Mouse (Mus musculus) CH12.LX (cell line): ENCODE measurements at regions not wholly inside any gene's neighbourhood (a gene's known extent, or its start where the extent isn't known, plus 50 kb on each side); places are given as distances from the start of the nearest gene placed in this dataset.

Source experiments
- DNase-seq: peaks from one replicate; pipeline ENCODE4 v3.0.0-alpha.2; 2013; ENCODE audit errors: extremely low read depth
- H3K27ac ChIP-seq: 2 replicates; pipeline ENCODE4 v1.5.1; 2012; ENCODE audit warnings: low read depth, mild to moderate bottlenecking, control low read depth, moderate library complexity; ENCODE audit not compliant: insufficient read depth
- H3K27me3 ChIP-seq: replicated peaks from 2 replicates; pipeline ENCODE3; 2012; ENCODE audit warnings: inconsistent platforms
- H3K36me3 ChIP-seq, 2 experiments: replicated peaks in 1 of 2; 2 replicates each; pipeline versions ENCODE3 to v1.6.1; 2012; ENCODE audit warnings: inconsistent platforms in 1 of 2, low read length in 1 of 2, mild to moderate bottlenecking in 1 of 2, mixed read lengths in 1 of 2, moderate library complexity in 1 of 2; ENCODE audit not compliant: control insufficient read depth in 1 of 2, insufficient read depth in 1 of 2
- H3K4me1 ChIP-seq, 2 experiments: 2 replicates each; pipeline ENCODE4 v1.6.1; 2012; ENCODE audit warnings: inconsistent platforms in 1 of 2, moderate library complexity in 1 of 2; ENCODE audit not compliant: insufficient read depth in 2 of 2, control insufficient read depth in 1 of 2
- H3K4me2 ChIP-seq: 2 replicates; pipeline ENCODE4 v1.6.1; 2012; ENCODE audit warnings: low read depth, mild to moderate bottlenecking, control low read depth; ENCODE audit not compliant: poor library complexity, insufficient read depth, severe bottlenecking
- H3K4me3 ChIP-seq, 3 experiments: fragments of 150-350 bp in 1 of 3; sonication (generic) in 1 of 3; replicated peaks in 1 of 3; 2 replicates each; pipeline versions ENCODE3 to v1.5.1; 2011 to 2012; ENCODE audit warnings: low read depth in 2 of 3, low read length in 2 of 3, mild to moderate bottlenecking in 2 of 3, moderate library complexity in 2 of 3, control low read depth in 1 of 3, improper control_type of control experiment in 1 of 3, inconsistent platforms in 1 of 3, mixed read lengths in 1 of 3; ENCODE audit not compliant: poor library complexity in 1 of 3
- H3K79me2 ChIP-seq: replicated peaks from 2 replicates; pipeline ENCODE4 v1.6.1; 2012; ENCODE audit warnings: mild to moderate bottlenecking, moderate library complexity; ENCODE audit not compliant: control insufficient read depth, poor library complexity, insufficient read depth, severe bottlenecking; ENCODE audit errors: extremely low read depth
- H3K9ac ChIP-seq: 2 replicates; pipeline ENCODE4 v1.6.1; 2012; ENCODE audit warnings: low read depth, mild to moderate bottlenecking, control low read depth, moderate library complexity; ENCODE audit not compliant: insufficient read depth
- H3K9me3 ChIP-seq: replicated peaks from 2 replicates; pipeline ENCODE3; 2012; ENCODE audit warnings: low read length, inconsistent platforms, mixed read lengths
- BHLHE40 ChIP-seq: IDR thresholded peaks from 2 replicates; pipeline ENCODE4 v1.6.1; 2011; ENCODE audit warnings: mild to moderate bottlenecking, low read depth, low read length, improper control_type of control experiment
- E2F4 ChIP-seq: IDR thresholded peaks from 2 replicates; pipeline ENCODE4 v1.6.1; 2011; ENCODE audit warnings: low read depth, low read length, improper control_type of control experiment; ENCODE audit not compliant: insufficient replicate concordance
- ELF1 ChIP-seq: IDR thresholded peaks from 2 replicates; pipeline ENCODE4 v1.6.1; 2014; ENCODE audit warnings: low read depth, mild to moderate bottlenecking, inconsistent platforms, low read length, improper control_type of control experiment
- JUND ChIP-seq: conservative IDR thresholded peaks from 2 replicates; pipeline ENCODE4 v1.6.1; 2011; ENCODE audit warnings: low read depth, low read length, improper control_type of control experiment
- MAFK ChIP-seq: IDR thresholded peaks from 2 replicates; pipeline ENCODE4 v1.6.1; 2011; ENCODE audit warnings: low read length, improper control_type of control experiment; ENCODE audit not compliant: insufficient replicate concordance
- MAZ ChIP-seq: IDR thresholded peaks from 2 replicates; pipeline ENCODE4 v1.6.1; 2012; ENCODE audit warnings: low read depth, mild to moderate bottlenecking, inconsistent platforms, low read length, improper control_type of control experiment, moderate library complexity
- MEF2A ChIP-seq: IDR thresholded peaks from 2 replicates; pipeline ENCODE4 v1.6.1; 2014; ENCODE audit warnings: low read depth, mild to moderate bottlenecking, inconsistent platforms, low read length, improper control_type of control experiment, borderline replicate concordance
- MXI1 ChIP-seq: IDR thresholded peaks from 2 replicates; pipeline ENCODE4 v1.6.1; 2011; ENCODE audit warnings: mild to moderate bottlenecking, low read depth, low read length, improper control_type of control experiment
- NRF1 ChIP-seq: IDR thresholded peaks from 2 replicates; pipeline ENCODE4 v1.6.1; 2014; ENCODE audit warnings: low read depth, mild to moderate bottlenecking, inconsistent platforms, low read length, improper control_type of control experiment, moderate library complexity
- PAX5 ChIP-seq: IDR thresholded peaks from 2 replicates; pipeline ENCODE4 v1.6.1; 2012; ENCODE audit warnings: low read length, inconsistent platforms, mixed read lengths
- POLR2A ChIP-seq: IDR thresholded peaks from 2 replicates; pipeline ENCODE4 v1.6.1; 2011; ENCODE audit warnings: low read depth, mild to moderate bottlenecking, improper control_type of control experiment, low read length
- RCOR1 ChIP-seq: conservative IDR thresholded peaks from 2 replicates; pipeline ENCODE4 v1.6.1; 2012; ENCODE audit warnings: low read depth, mild to moderate bottlenecking, inconsistent platforms, low read length, improper control_type of control experiment
- SIN3A ChIP-seq: IDR thresholded peaks from 2 replicates; pipeline ENCODE4 v1.6.1; 2012; ENCODE audit warnings: low read length, improper control_type of control experiment, inconsistent platforms
- UBTF ChIP-seq: IDR thresholded peaks from 2 replicates; pipeline ENCODE4 v1.6.1; 2012; ENCODE audit warnings: low read depth, mild to moderate bottlenecking, inconsistent platforms, low read length, improper control_type of control experiment, moderate library complexity
- USF2 ChIP-seq: conservative IDR thresholded peaks from 2 replicates; pipeline ENCODE4 v1.6.1; 2011; ENCODE audit warnings: low read depth, low read length, improper control_type of control experiment
- ZMIZ1 ChIP-seq: IDR thresholded peaks from 2 replicates; pipeline ENCODE4 v1.6.1; 2012; ENCODE audit warnings: low read depth, mild to moderate bottlenecking, inconsistent platforms, low read length, improper control_type of control experiment
- ZNF384 ChIP-seq: IDR thresholded peaks from 2 replicates; pipeline ENCODE4 v1.6.1; 2012; ENCODE audit warnings: low read depth, low read length, improper control_type of control experiment, inconsistent platforms
- dilution Hi-C: fragments of 300-500 bp; cut with MboI; formaldehyde crosslinking; loops from 2 replicates; pipeline ENCODE4 v1.14.3; 2020; ENCODE audit warnings: low sequenced_read_pairs; ENCODE audit not compliant: extremely low pct_unique_long_range_greater_than_20kb, extremely low pct_ligation_motif_present
- in situ Hi-C: fragments of 300-500 bp; cut with MboI; formaldehyde crosslinking; loops from 3 replicates; pipeline ENCODE4 v1.14.3; 2019; ENCODE audit warnings: low sequenced_read_pairs, low pct_ligation_motif_present, low pct_unique_long_range_greater_than_20kb, mixed read lengths

DNA sequence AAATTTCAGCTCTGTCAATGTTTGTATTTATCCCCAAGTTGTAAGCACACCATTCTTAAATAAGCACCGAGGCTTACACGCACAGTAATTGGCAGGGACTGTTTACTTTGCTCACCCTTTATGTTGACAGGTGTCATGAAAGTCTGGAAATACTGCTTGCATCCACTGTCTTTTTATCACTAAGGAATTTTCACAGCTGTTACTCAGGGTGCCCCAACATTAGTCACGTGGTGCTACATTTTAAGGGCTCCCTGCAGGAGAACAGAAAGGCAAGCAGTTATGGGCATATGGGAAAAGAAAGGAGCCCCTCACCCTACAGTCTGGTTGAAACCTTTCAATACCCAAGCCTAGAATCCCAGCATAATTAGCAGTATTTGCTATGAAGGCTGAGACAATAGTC is 304.7 kb downstream of the Tle4 start:
- H3K36me3 ChIP-seq = no peaks in the 10 kb centered on the region
- dilution Hi-C loops = no loop called here
- peaks cover 0 to 4% of the 10 kb centered on the region in 2 experiments; a peak in 1 of 4 replicates for H3K4me1 ChIP-seq
- no peak overlapping the region for H3K4me3 ChIP-seq
- DNase-seq = no peak
- TF ChIP-seq MAZ = no peak
- no peak for TF ChIP-seq PAX5
- TF ChIP-seq USF2 = no peak
- no peak for TF ChIP-seq MXI1
- no peak for TF ChIP-seq ZNF384
- TF ChIP-seq SIN3A = no peak
- no peak for TF ChIP-seq POLR2A
- no peak for TF ChIP-seq MAFK
- TF ChIP-seq UBTF = no peak
- no peaks in the 10 kb centered on the region for H3K9me3 ChIP-seq
- no peak overlapping the region for H3K27ac ChIP-seq
- in situ Hi-C loops = no loop called here
- no peaks in the 10 kb centered on the region for H3K27me3 ChIP-seq
- no peak overlapping the region for H3K9ac ChIP-seq
- H3K79me2 ChIP-seq = no peaks in the 10 kb centered on the region
- H3K4me2 ChIP-seq = no peak overlapping the region

DNA sequence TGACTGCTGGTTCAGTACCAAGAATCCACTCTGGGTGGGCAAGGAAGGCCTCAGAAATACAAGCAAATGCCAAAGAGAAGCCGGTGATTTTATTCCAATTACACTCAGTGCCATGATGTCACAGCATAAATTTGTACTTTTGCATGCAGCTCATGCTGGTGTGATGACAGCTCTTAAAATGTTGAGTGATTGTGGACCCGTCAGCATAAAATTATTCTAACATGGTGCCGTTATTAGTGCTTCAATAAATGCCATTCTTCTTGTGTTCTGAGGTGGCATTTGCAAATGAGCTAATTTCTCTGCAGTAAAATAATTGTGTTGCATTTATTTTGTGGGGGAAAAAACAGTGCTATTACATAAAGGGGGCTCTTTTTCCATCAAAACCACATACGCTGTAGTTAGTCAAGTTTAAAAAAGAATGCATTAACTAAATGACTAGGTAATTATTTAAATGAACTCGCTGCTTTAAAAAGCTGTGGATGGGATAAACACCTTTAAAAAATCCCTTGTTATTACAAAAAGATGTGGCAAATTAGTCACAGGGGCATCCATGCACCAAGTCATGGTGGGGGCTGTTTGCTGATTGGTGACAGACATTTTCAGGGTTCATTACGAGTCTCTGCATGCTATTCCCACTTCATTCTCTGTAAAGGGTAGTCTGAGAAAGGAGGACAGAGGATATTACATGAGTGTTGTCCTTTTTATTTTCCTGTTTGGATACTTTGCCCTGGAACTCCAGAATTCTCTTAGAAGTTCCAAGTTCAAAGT is 296.5 kb downstream of the Tle4 start:
- no peaks in the 10 kb centered on the region for H3K9me3 ChIP-seq
- TF ChIP-seq POLR2A = no peak
- TF ChIP-seq RCOR1 = no peak
- no peak for TF ChIP-seq E2F4
- no peak for TF ChIP-seq BHLHE40
- no peak for TF ChIP-seq JUND
- no peak for TF ChIP-seq ZMIZ1
- no peak for TF ChIP-seq NRF1
- no peak for TF ChIP-seq ELF1
- no peak for TF ChIP-seq MEF2A
- no peaks in the 10 kb centered on the region for H3K79me2 ChIP-seq
- H3K27me3 ChIP-seq = no peaks in the 10 kb centered on the region
- no peak overlapping the region for H3K4me2 ChIP-seq
- in situ Hi-C loops = no loop called here
- DNase-seq = no peak
- no peaks in the 10 kb centered on the region for H3K36me3 ChIP-seq
- no peak overlapping the region for H3K4me3 ChIP-seq
- H3K27ac ChIP-seq = no peak overlapping the region
- dilution Hi-C loops = no loop called here
- H3K4me1 ChIP-seq = peaks cover 0 to 6% of the 10 kb centered on the region in 2 experiments; a peak in 2 of 4 replicates
- H3K9ac ChIP-seq = no peak overlapping the region
